Mouse (Mus musculus): ENCODE results near the gene Mcrip2.

DNA sequence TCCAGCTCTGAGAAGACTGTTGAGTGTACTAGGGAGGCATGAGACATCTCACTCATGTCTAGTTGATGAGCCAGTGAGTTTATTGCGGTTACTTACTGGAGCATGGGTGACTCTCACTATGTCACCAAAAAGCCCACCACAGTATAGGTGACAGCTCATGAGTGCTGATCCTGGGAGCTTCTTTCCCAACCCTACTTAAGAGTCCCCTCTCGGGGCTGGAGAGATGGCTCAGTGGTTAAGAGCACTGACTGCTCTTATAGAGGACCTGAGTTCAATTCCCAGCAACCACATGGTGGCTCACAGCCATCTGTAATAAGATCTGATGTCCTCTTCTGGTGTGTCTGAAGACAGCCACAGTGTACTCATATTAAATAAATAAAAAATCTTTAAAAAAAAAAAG is 1.4 kb upstream of the Mcrip2 start:
- TF ChIP-seq POLR2A (IDR thresholded peaks at IDR 0.05; ENCODE audit: control insufficient read depth, low read depth, low read length) (no peak), CTCF (IDR thresholded peaks at IDR 0.05; ENCODE audit: control insufficient read depth, insufficient read depth, insufficient replicate concordance, low read depth, low read length) (no peak)
